Mouse (Mus musculus): ENCODE results near the gene Ttn. TPM values are rescaled to one million over a fixed set of nuclear protein-coding genes. Genes with fewer than 3 reads are reported as not detected.

Gene Ttn
- polyA plus RNA-seq, 1 experiment = 0.04 TPM

GRCm38 (mm10) chr2:76966582-76966981 lies 15.8 kb downstream of the Ttn start:
- H3K4me3 ChIP-seq (ENCODE audit: insufficient read depth, low read length) = no peak overlapping the region
- TF ChIP-seq CTCF (IDR thresholded peaks at IDR 0.05; ENCODE audit: borderline replicate concordance, insufficient read depth, low read length) (no peak), POLR2A (IDR thresholded peaks at IDR 0.05; ENCODE audit: low read depth, low read length) (no peak)
- no peaks in the 10 kb centered on the region for H3K4me1 ChIP-seq (ENCODE audit: control insufficient read depth, insufficient read depth, low read length)
- H3K27ac ChIP-seq (ENCODE audit: insufficient read depth, low read length) = no peak overlapping the region

GRCm38 (mm10) chr2:76966013-76966412 lies 16.3 kb downstream of the Ttn start:
- Histone ChIP-seq H3K27ac (ENCODE audit: insufficient read depth, low read length) (no peak overlapping the region), H3K4me3 (ENCODE audit: insufficient read depth, low read length) (no peak overlapping the region), H3K4me1 (ENCODE audit: control insufficient read depth, insufficient read depth, low read length) (no peaks in the 10 kb centered on the region)
- TF ChIP-seq POLR2A (IDR thresholded peaks at IDR 0.05; ENCODE audit: low read depth, low read length) (no peak), CTCF (IDR thresholded peaks at IDR 0.05; ENCODE audit: borderline replicate concordance, insufficient read depth, low read length) (no peak)

GRCm38 (mm10) chr2:76965542-76965941 lies 16.8 kb downstream of the Ttn start:
- H3K4me3 ChIP-seq (ENCODE audit: insufficient read depth, low read length) = no peak overlapping the region
- no peaks in the 10 kb centered on the region for H3K4me1 ChIP-seq (ENCODE audit: control insufficient read depth, insufficient read depth, low read length)
- TF ChIP-seq CTCF (IDR thresholded peaks at IDR 0.05; ENCODE audit: borderline replicate concordance, insufficient read depth, low read length) (no peak), POLR2A (IDR thresholded peaks at IDR 0.05; ENCODE audit: low read depth, low read length) (no peak)
- no peak overlapping the region for H3K27ac ChIP-seq (ENCODE audit: insufficient read depth, low read length)

GRCm38 (mm10) chr2:76962045-76962432 lies 20.3 kb downstream of the Ttn start:
- TF ChIP-seq POLR2A (IDR thresholded peaks at IDR 0.05; ENCODE audit: low read depth, low read length) = no peak
- TF ChIP-seq CTCF (IDR thresholded peaks at IDR 0.05; ENCODE audit: borderline replicate concordance, insufficient read depth, low read length) = no peak
- no peaks in the 10 kb centered on the region for H3K4me1 ChIP-seq (ENCODE audit: control insufficient read depth, insufficient read depth, low read length)
- H3K4me3 ChIP-seq (ENCODE audit: insufficient read depth, low read length) = no peak overlapping the region
- no peak overlapping the region for H3K27ac ChIP-seq (ENCODE audit: insufficient read depth, low read length)

GRCm38 (mm10) chr2:76961420-76962044 lies 20.8 kb downstream of the Ttn start:
- Histone ChIP-seq H3K27ac (ENCODE audit: insufficient read depth, low read length) (no peak overlapping the region), H3K4me3 (ENCODE audit: insufficient read depth, low read length) (no peak overlapping the region), H3K4me1 (ENCODE audit: control insufficient read depth, insufficient read depth, low read length) (no peaks in the 10 kb centered on the region)
- TF ChIP-seq POLR2A (IDR thresholded peaks at IDR 0.05; ENCODE audit: low read depth, low read length) (no peak), CTCF (IDR thresholded peaks at IDR 0.05; ENCODE audit: borderline replicate concordance, insufficient read depth, low read length) (no peak)

GRCm38 (mm10) chr2:76949774-76950173 lies 32.6 kb downstream of the Ttn start:
- H3K4me1 ChIP-seq (ENCODE audit: control insufficient read depth, insufficient read depth, low read length) = no peaks in the 10 kb centered on the region
- H3K27ac ChIP-seq (ENCODE audit: insufficient read depth, low read length) = no peak overlapping the region
- TF ChIP-seq POLR2A (IDR thresholded peaks at IDR 0.05; ENCODE audit: low read depth, low read length) (no peak), CTCF (IDR thresholded peaks at IDR 0.05; ENCODE audit: borderline replicate concordance, insufficient read depth, low read length) (no peak)
- no peak overlapping the region for H3K4me3 ChIP-seq (ENCODE audit: insufficient read depth, low read length)

- TF ChIP-seq CTCF (IDR thresholded peaks at IDR 0.05; ENCODE audit: borderline replicate concordance, insufficient read depth, low read length) (no peak), POLR2A (IDR thresholded peaks at IDR 0.05; ENCODE audit: low read depth, low read length) (no peak)
Measured at GRCm38 (mm10) chr2:76938515-76938914, 43.8 kb downstream of the Ttn start.

GRCm38 (mm10) chr2:76929718-76930117 lies 52.6 kb downstream of the Ttn start:
- H3K27ac ChIP-seq (ENCODE audit: insufficient read depth, low read length) = no peak overlapping the region
- H3K4me1 ChIP-seq (ENCODE audit: control insufficient read depth, insufficient read depth, low read length) = no peaks in the 10 kb centered on the region
- no peak overlapping the region for H3K4me3 ChIP-seq (ENCODE audit: insufficient read depth, low read length)
- no peak for TF ChIP-seq POLR2A (IDR thresholded peaks at IDR 0.05; ENCODE audit: low read depth, low read length)
- TF ChIP-seq CTCF (IDR thresholded peaks at IDR 0.05; ENCODE audit: borderline replicate concordance, insufficient read depth, low read length) = no peak

More at GRCm38 (mm10) chr2:76938515-76938914, 43.8 kb downstream of the Ttn start:
- Histone ChIP-seq H3K4me1 (ENCODE audit: control insufficient read depth, insufficient read depth, low read length) (no peaks in the 10 kb centered on the region), H3K27ac (ENCODE audit: insufficient read depth, low read length) (no peak overlapping the region), H3K4me3 (ENCODE audit: insufficient read depth, low read length) (no peak overlapping the region)

GRCm38 (mm10) chr2:76928816-76929215 lies 53.5 kb downstream of the Ttn start:
- TF ChIP-seq POLR2A (IDR thresholded peaks at IDR 0.05; ENCODE audit: low read depth, low read length) (no peak), CTCF (IDR thresholded peaks at IDR 0.05; ENCODE audit: borderline replicate concordance, insufficient read depth, low read length) (no peak)
- no peak overlapping the region for H3K4me3 ChIP-seq (ENCODE audit: insufficient read depth, low read length)
- H3K4me1 ChIP-seq (ENCODE audit: control insufficient read depth, insufficient read depth, low read length) = no peaks in the 10 kb centered on the region
- H3K27ac ChIP-seq (ENCODE audit: insufficient read depth, low read length) = no peak overlapping the region

GRCm38 (mm10) chr2:76928298-76928697 lies 54.0 kb downstream of the Ttn start:
- Histone ChIP-seq H3K4me3 (ENCODE audit: insufficient read depth, low read length) (no peak overlapping the region), H3K4me1 (ENCODE audit: control insufficient read depth, insufficient read depth, low read length) (no peaks in the 10 kb centered on the region), H3K27ac (ENCODE audit: insufficient read depth, low read length) (no peak overlapping the region)
- TF ChIP-seq POLR2A (IDR thresholded peaks at IDR 0.05; ENCODE audit: low read depth, low read length) (no peak), CTCF (IDR thresholded peaks at IDR 0.05; ENCODE audit: borderline replicate concordance, insufficient read depth, low read length) (no peak)
